Mouse (Mus musculus): ENCODE measurements at regions not wholly inside any gene's neighbourhood (a gene's known extent, or its start where the extent isn't known, plus 50 kb on each side); places are given as distances from the start of the nearest gene placed in this dataset.

DNA sequence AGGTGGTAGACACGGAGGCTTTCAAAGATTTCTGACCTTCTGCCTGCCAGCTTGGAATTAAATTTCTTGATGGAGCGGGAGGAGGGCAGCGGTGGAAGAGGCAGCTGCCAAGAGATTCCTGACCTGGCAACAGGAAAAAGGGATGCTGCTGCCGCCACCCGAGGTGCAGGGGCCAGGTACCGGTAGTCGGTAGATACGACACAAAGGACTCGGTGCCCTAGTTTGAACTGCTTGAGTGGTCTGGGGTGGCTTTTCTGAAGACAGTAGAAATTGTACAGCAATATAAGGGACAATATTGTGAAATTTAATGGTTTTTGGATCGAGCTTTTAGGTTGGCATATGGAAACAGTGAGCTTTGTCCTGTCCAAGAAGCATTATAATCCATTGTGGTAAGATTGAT is 250.3 kb upstream of the Ccdc54 start:
- no peak for TF ChIP-seq POLR2A (IDR thresholded peaks at IDR 0.05; ENCODE audit: insufficient read depth, low read depth, low read length)
- no peak for TF ChIP-seq CTCF (IDR thresholded peaks at IDR 0.05; ENCODE audit: insufficient read depth, low read depth, low read length)

All from olfactory bulb, adult 2 months (tissue).